18 mouse cellular contexts compared by ENCODE assay signal in genomic region chr3:123754011-123754610, GRCm38 (mm10).
DNase-seq lines count a peak whose midpoint lies in the region; ATAC-seq and TF ChIP-seq lines count a peak whose summit lies in the region.
"Had no signal": no experiment of that assay in that cellular context is flagged by ENCODE, and none has a peak within 500 bp of the region (broad histone marks: within the 10 kb centered on the region; RNA-seq: fewer than 3 reads in every experiment).

No protein-coding gene starts in this region.

- no peaks in the 10 kb centered on the region for H3K9me3 ChIP-seq in kidney, embryonic 15.5 days (replicated peaks)
- H3K9me3 ChIP-seq: heart, embryonic 12.5 days; liver, embryonic 15.5 days; neural tube, embryonic 13.5 days had no signal

- TF ChIP-seq CTCF in Patski (IDR thresholded peaks at IDR 0.05), result no peak

- peak; percentile 44 for DNase-seq in left cerebral cortex, adult 11 months (ENCODE audit: low spot score)
- no peak for DNase-seq in left cerebral cortex, postnatal 4 days
- DNase-seq in Patski (ENCODE audit: low read depth, low spot score), result peak; percentile 20
- peak; percentile 44 to 79 for DNase-seq in frontal cortex, adult 2 months (ENCODE audit: extremely low spot score in 1 of 2, low spot score in 1 of 2)
- peak; percentile 16 to 32 for DNase-seq in right cerebral cortex, postnatal 36 days (ENCODE audit: low spot score in 2 of 2)
- no peak for DNase-seq in adrenal gland, adult 18-20 months (ENCODE audit: low spot score in 2 of 2)
- DNase-seq: adrenal gland, adult 2 months; cerebellum, adult 9-11 months; heart, postnatal 4 days; midbrain, embryonic 14.5 days; thymus, adult 18-20 months had no signal

- CTCF ChIA-PET in Patski (lab: Charles Lee), result interaction anchor here (0.8 to 1.3 kb wide), 2 partner anchors 9 to 19 kb away, joined by 3 to 4 read pairs; no protein-coding TSS in a partner anchor

- 72% methylated on average over 7 of the region's 7 CpGs for WGBS in kidney, embryonic 15.5 days

- ATAC-seq in Patski, result peak; percentile 0
- no peak for ATAC-seq in kidney, embryonic 15.5 days (replicated peaks; ENCODE audit: low FRiP score)
- ATAC-seq: inflammation-experienced regulatory T-cells, adult 6 months had no signal

- no peaks in the 10 kb centered on the region for H3K36me3 ChIP-seq in kidney, embryonic 15.5 days
- H3K36me3 ChIP-seq: heart, embryonic 12.5 days; liver, embryonic 15.5 days; neural tube, embryonic 13.5 days had no signal

- no peaks in the 10 kb centered on the region for H3K4me1 ChIP-seq in kidney, embryonic 15.5 days
- H3K4me1 ChIP-seq: liver, embryonic 15.5 days; neural tube, embryonic 13.5 days had no signal

- no peaks in the 10 kb centered on the region for H3K27me3 ChIP-seq in Patski
- H3K27me3 ChIP-seq in kidney, embryonic 15.5 days, result no peaks in the 10 kb centered on the region
- H3K27me3 ChIP-seq: heart, embryonic 12.5 days; liver, embryonic 15.5 days; neural tube, embryonic 13.5 days had no signal

- no peak overlapping the region for H3K27ac ChIP-seq in kidney, embryonic 15.5 days
- H3K27ac ChIP-seq: kidney, postnatal 0 days; liver, embryonic 15.5 days; macrophage; neural tube, embryonic 13.5 days had no signal

- no peak overlapping the region for H3K4me3 ChIP-seq in kidney, embryonic 15.5 days (replicated peaks)
- H3K4me3 ChIP-seq: heart, embryonic 12.5 days; liver, embryonic 15.5 days; neural tube, embryonic 13.5 days had no signal

- in situ Hi-C loops in Patski (cut with MboI; ENCODE audit: low pct_unique_long_range_greater_than_20kb), result no loop called here

- intact Hi-C loops in left cerebral cortex, postnatal 4 days (cut with DNase I), result no loop called here

- no peak overlapping the region for H3K4me2 ChIP-seq in kidney, embryonic 15.5 days
- H3K4me2 ChIP-seq: heart, embryonic 12.5 days; liver, embryonic 15.5 days; neural tube, embryonic 13.5 days had no signal

- H3K9ac ChIP-seq in kidney, embryonic 15.5 days, result no peak overlapping the region
- H3K9ac ChIP-seq: heart, embryonic 12.5 days; liver, embryonic 15.5 days; neural tube, embryonic 13.5 days had no signal

- POLR2A ChIA-PET in Patski (lab: Charles Lee), result no interaction called here

Comparison
In these comparisons a context has a peak if more than half of its experiments do, and no peak if none do; other contexts are left out.
1. DNase-seq: peak in left cerebral cortex, adult 11 months (single experiment), Patski (single experiment), frontal cortex, adult 2 months (2 of 2) and right cerebral cortex, postnatal 36 days (2 of 2); none in left cerebral cortex, postnatal 4 days (single experiment) and adrenal gland, adult 18-20 months (0 of 2).